ENCODE assay signal across 20 mouse cellular contexts in genomic region chr7:97719078-97719477, GRCm38 (mm10). TPM values are rescaled to one million over a fixed set of nuclear protein-coding genes. Genes with fewer than 3 reads are reported as not detected.
DNase-seq lines count a peak whose midpoint lies in the region; ATAC-seq and TF ChIP-seq lines count a peak whose summit lies in the region.
"Had no signal": no experiment of that assay in that cellular context is flagged by ENCODE, and none has a peak within 500 bp of the region (broad histone marks: within the 10 kb centered on the region; RNA-seq: fewer than 3 reads in every experiment).

No protein-coding gene starts in this region.

- in situ Hi-C loops in ES-E14 (cut with MboI; ENCODE audit: low sequenced_read_pairs in 2 of 2, unreplicated experiment in 2 of 2) = no loop called here

- peaks cover 48% of the 10 kb centered on the region for H3K36me3 ChIP-seq in thymus, adult 2 months (ENCODE audit: control insufficient read depth, insufficient read depth, low read length)
- H3K36me3 ChIP-seq in ES-E14 (ENCODE audit: control insufficient read depth, insufficient read depth, low read length, poor library complexity, severe bottlenecking) = peaks cover 17% of the 10 kb centered on the region
- peaks cover 32% of the 10 kb centered on the region; the same call in 1 of the 2 replicates for H3K36me3 ChIP-seq in hindbrain, postnatal 0 days (ENCODE audit: insufficient read depth, low read length)

- H3K4me3 ChIP-seq in thymus, adult 2 months (ENCODE audit: control insufficient read depth, insufficient read depth, low read length) = no peak overlapping the region
- no peak overlapping the region for H3K4me3 ChIP-seq in ES-E14 (ENCODE audit: insufficient read depth in 1 of 2, low read depth in 1 of 2, low read length in 2 of 2, poor library complexity in 1 of 2, severe bottlenecking in 1 of 2)
- H3K4me3 ChIP-seq in hindbrain, postnatal 0 days (ENCODE audit: low read length) = no peak overlapping the region
- H3K4me3 ChIP-seq: embryonic facial prominence, embryonic 12.5 days; heart, embryonic 10.5 days; hindbrain, embryonic 13.5 days had no signal

- intact Hi-C loops in left cerebral cortex, postnatal 36 days (cut with DNase I) = no loop called here

- H3K9me3 ChIP-seq in ES-E14 (ENCODE audit: control insufficient read depth, insufficient read depth, low read depth, low read length) = no peaks in the 10 kb centered on the region
- H3K9me3 ChIP-seq in hindbrain, postnatal 0 days (ENCODE audit: low read length) = no peaks in the 10 kb centered on the region
- H3K9me3 ChIP-seq: embryonic facial prominence, embryonic 12.5 days had no signal

- H3K4me2 ChIP-seq in hindbrain, postnatal 0 days (ENCODE audit: low read depth, low read length) = no peak overlapping the region
- H3K4me2 ChIP-seq: embryonic facial prominence, embryonic 12.5 days; hindbrain, embryonic 13.5 days had no signal

- DNase-seq in left cerebral cortex, adult 11 months (ENCODE audit: low spot score) = peak; percentile 48
- no peak for DNase-seq in left cerebral cortex, postnatal 36 days (ENCODE audit: low spot score in 2 of 2)
- no peak for DNase-seq in thymus, adult 2 months
- no peak for DNase-seq in thymus, postnatal 10 days (ENCODE audit: low spot score in 2 of 2)
- DNase-seq in ES-E14 (ENCODE audit: low read depth, low spot score) = peak; percentile 53
- peak; percentile 67 for DNase-seq in telencephalon, adult 2 months (ENCODE audit: low read depth, low spot score)
- no peak for DNase-seq in hindbrain, postnatal 0 days (ENCODE audit: low spot score)
- no peak for DNase-seq in lung, postnatal 10 days
- DNase-seq: adrenal gland, postnatal 10 days; cerebellum, adult 11-12 months; cerebellum, adult 9-10 months; cerebellum, postnatal 25 days; gastrocnemius, postnatal 10 days; heart, adult 18-20 months; heart, postnatal 10 days; heart, postnatal 4 days had no signal

- H3K9ac ChIP-seq in ES-E14 (ENCODE audit: insufficient read depth, low read depth, low read length, poor library complexity, severe bottlenecking) = no peak overlapping the region
- H3K9ac ChIP-seq in hindbrain, postnatal 0 days (replicated peaks; ENCODE audit: low read length) = no peak overlapping the region
- H3K9ac ChIP-seq: embryonic facial prominence, embryonic 12.5 days; hindbrain, embryonic 13.5 days had no signal

- no peak for TF ChIP-seq CTCF in thymus, adult 2 months (IDR thresholded peaks at IDR 0.05; ENCODE audit: borderline replicate concordance, control insufficient read depth, extremely low read depth, insufficient read depth, low read length, poor library complexity)
- TF ChIP-seq CTCF in hindbrain, postnatal 0 days (IDR thresholded peaks at IDR 0.05; ENCODE audit: low read depth) = no peak

- H3K27ac ChIP-seq in thymus, adult 2 months (ENCODE audit: control insufficient read depth, insufficient read depth, low read length) = peak overlapping the region; percentile 14; the same call in 1 of the 2 replicates
- H3K27ac ChIP-seq in ES-E14 (ENCODE audit: insufficient read depth, low read depth, low read length, poor library complexity, severe bottlenecking) = peak overlapping the region; percentile 63; the same call in 1 of the 2 replicates
- H3K27ac ChIP-seq in hindbrain, postnatal 0 days = no peak overlapping the region
- H3K27ac ChIP-seq: embryonic facial prominence, embryonic 12.5 days; heart, embryonic 10.5 days; hindbrain, embryonic 13.5 days had no signal

- WGBS in thymus, adult 2 months = 87% methylated on average over 5 of the region's 5 CpGs
- WGBS in hindbrain, postnatal 0 days = 69% methylated on average over 5 of the region's 5 CpGs

- ATAC-seq in hindbrain, postnatal 0 days = no peak
- ATAC-seq: forebrain, embryonic 16.5 days had no signal

- H3K27me3 ChIP-seq in thymus, adult 2 months (ENCODE audit: control insufficient read depth, insufficient read depth, low read length) = no peaks in the 10 kb centered on the region
- no peaks in the 10 kb centered on the region for H3K27me3 ChIP-seq in hindbrain, postnatal 0 days (ENCODE audit: insufficient read depth, low read length)
- H3K27me3 ChIP-seq: embryonic facial prominence, embryonic 12.5 days; hindbrain, embryonic 13.5 days had no signal

- H3K4me1 ChIP-seq in thymus, adult 2 months (replicated peaks; ENCODE audit: control insufficient read depth, insufficient read depth, low read length) = peaks cover 16% of the 10 kb centered on the region
- H3K4me1 ChIP-seq in ES-E14 (ENCODE audit: control insufficient read depth in 2 of 2, insufficient read depth in 2 of 2, low read length in 2 of 2, poor library complexity in 1 of 2) = peaks cover 2 to 11% of the 10 kb centered on the region in 2 experiments
- H3K4me1 ChIP-seq in hindbrain, postnatal 0 days (ENCODE audit: insufficient read depth, low read length) = no peaks in the 10 kb centered on the region
- H3K4me1 ChIP-seq: embryonic facial prominence, embryonic 12.5 days; heart, embryonic 10.5 days; hindbrain, embryonic 13.5 days had no signal

- no peak for TF ChIP-seq POLR2A in thymus, adult 2 months (IDR thresholded peaks at IDR 0.05; ENCODE audit: control insufficient read depth, extremely low read depth, insufficient read depth, low read length, poor library complexity)

TF ChIP-seq in ES-E14, 5 proteins besides CTCF, POLR2A, EP300 and RAD21:
- no peak for TF ChIP-seq ZC3H11A (IDR thresholded peaks at IDR 0.05; ENCODE audit: borderline replicate concordance, low read depth, low read length)
- TF ChIP-seq MAFK (IDR thresholded peaks at IDR 0.05; ENCODE audit: insufficient read depth, low read depth, low read length) = no peak
- TF ChIP-seq HCFC1 (IDR thresholded peaks at IDR 0.05; ENCODE audit: borderline replicate concordance, insufficient read depth, low read length) = no peak
- TF ChIP-seq ZNF384 (IDR thresholded peaks at IDR 0.05; ENCODE audit: low read depth, low read length) = no peak
- TF ChIP-seq CHD2 (IDR thresholded peaks at IDR 0.05; ENCODE audit: low read depth, low read length) = no peak

RNA-seq across cellular contexts. Expression of gene Aqp11, which starts 19.0 kb away (rescaled TPM):
- 10 to 100 TPM; 22.1 to 23.3 TPM for total RNA-seq in left cerebral cortex, postnatal 36 days (2021)
- polyA plus RNA-seq in thymus, adult 2 months (2012; rRNA removed) = 277 and 395 TPM in 2 replicates
- 3.6 and 8.1 TPM in 2 replicates for total RNA-seq in ES-E14 (2012; rRNA removed)
- 15.0 and 16.0 TPM in 2 replicates for total RNA-seq in hindbrain, postnatal 0 days (2014; rRNA removed)
- 29.4 and 29.5 TPM in 2 replicates for polyA plus RNA-seq in hindbrain, postnatal 0 days (2015; fragmentation: Nextera tagmentation; extraction: Ambion mirVana)

RNA-seq across cellular contexts. Expression of gene Clns1a, which starts 22.6 kb away (rescaled TPM):
- total RNA-seq in left cerebral cortex, postnatal 36 days (2021) = 10 to 100 TPM; 78.8 to 84.4 TPM
- 60.8 and 63.3 TPM in 2 replicates for polyA plus RNA-seq in thymus, adult 2 months (2012; rRNA removed)
- 173 and 191 TPM in 2 replicates for total RNA-seq in ES-E14 (2012; rRNA removed)
- total RNA-seq in hindbrain, postnatal 0 days (2014; rRNA removed) = 99.6 and 102 TPM in 2 replicates
- polyA plus RNA-seq in hindbrain, postnatal 0 days (2015; fragmentation: Nextera tagmentation; extraction: Ambion mirVana) = 172 and 175 TPM in 2 replicates

Comparison
In these comparisons a context has a peak if more than half of its experiments do, and no peak if none do; other contexts are left out.
1. DNase-seq: peak in left cerebral cortex, adult 11 months (single experiment), ES-E14 (single experiment) and telencephalon, adult 2 months (single experiment); none in left cerebral cortex, postnatal 36 days (0 of 2), thymus, adult 2 months (single experiment), thymus, postnatal 10 days (0 of 2), hindbrain, postnatal 0 days (single experiment) and lung, postnatal 10 days (single experiment).